8 mouse cellular contexts compared by ENCODE assay signal in genomic region chr13:48782727-48783725, GRCm38 (mm10).
DNase-seq lines count a peak whose midpoint lies in the region; ATAC-seq and TF ChIP-seq lines count a peak whose summit lies in the region.

No protein-coding gene starts in this region.

- DNase-seq in ES-CJ7 (ENCODE audit: low read depth, low spot score) (peak; percentile 16), liver (peak; percentile 56)
- DNase-seq in adrenal gland, adult 2 months = peak; percentile 95
- peak; percentile 24 for DNase-seq in midbrain, postnatal 0 days (ENCODE audit: low spot score)
- DNase-seq in right cerebral cortex, postnatal 10 days (ENCODE audit: low spot score in 2 of 2) = no peak
- no peak for DNase-seq in cerebellum, postnatal 4 days (ENCODE audit: low spot score in 2 of 2)
- no peak for DNase-seq in cerebellum, adult 18-20 months

- H3K4me3 ChIP-seq in midbrain, postnatal 0 days (ENCODE audit: low read depth, low read length) = no peak overlapping the region

- peak; percentile 66 for ATAC-seq in granulocyte monocyte progenitor cell, adult 5-6 weeks (replicated peaks; ENCODE audit: poor library complexity, severe bottlenecking)
- ATAC-seq in midbrain, postnatal 0 days (ENCODE audit: low FRiP score) = no peak

- no peaks in the 10 kb centered on the region for H3K36me3 ChIP-seq in midbrain, postnatal 0 days (ENCODE audit: insufficient read depth, low read length)

- TF ChIP-seq CTCF in midbrain, postnatal 0 days (IDR thresholded peaks at IDR 0.05) = no peak

- H3K4me1 ChIP-seq in midbrain, postnatal 0 days (ENCODE audit: insufficient read depth, low read length) = no peaks in the 10 kb centered on the region

- H3K4me2 ChIP-seq in midbrain, postnatal 0 days (ENCODE audit: low read depth, low read length, poor library complexity, severe bottlenecking) = no peak overlapping the region

- H3K27ac ChIP-seq in midbrain, postnatal 0 days (ENCODE audit: low read depth, low read length) = no peak overlapping the region

- no peak overlapping the region for H3K9ac ChIP-seq in midbrain, postnatal 0 days (replicated peaks; ENCODE audit: low read length, poor library complexity, severe bottlenecking)

- 42% methylated on average over 27 of the region's 27 CpGs for WGBS in midbrain, postnatal 0 days

- H3K9me3 ChIP-seq in midbrain, postnatal 0 days (ENCODE audit: low read length) = no peaks in the 10 kb centered on the region

- H3K27me3 ChIP-seq in midbrain, postnatal 0 days (ENCODE audit: insufficient read depth, low read length) = no peaks in the 10 kb centered on the region

Comparison
In these comparisons a context has a peak if more than half of its experiments do, and no peak if none do; other contexts are left out.
1. DNase-seq: peak in ES-CJ7 (single experiment), adrenal gland, adult 2 months (single experiment), liver (single experiment) and midbrain, postnatal 0 days (single experiment); none in right cerebral cortex, postnatal 10 days (0 of 2), cerebellum, postnatal 4 days (0 of 2) and cerebellum, adult 18-20 months (0 of 2).